ENCODE assay signal across 7 mouse cellular contexts in genomic region chr2:69148691-69149090, GRCm38 (mm10).
"Had no signal": no experiment of that assay in that cellular context is flagged by ENCODE, and none has a peak within 500 bp of the region (broad histone marks: within the 10 kb centered on the region; RNA-seq: fewer than 3 reads in every experiment).

No protein-coding gene starts in this region.

- DNase-seq: kidney, adult 18-20 months; lung, adult 18-20 months; lung, postnatal 4 days; midbrain, embryonic 14.5 days; right cerebral cortex, adult 18-20 months; right cerebral cortex, postnatal 25 days; thymus, postnatal 4 days had no signal
